Mouse (Mus musculus): ENCODE measurements around the gene Efna5. TPM values are rescaled to one million over a fixed set of nuclear protein-coding genes. Genes with fewer than 3 reads are reported as not detected.

Efna5 gene
- polyA plus RNA-seq, 1 experiment from 2014 or later: 22.4 TPM

DNA sequence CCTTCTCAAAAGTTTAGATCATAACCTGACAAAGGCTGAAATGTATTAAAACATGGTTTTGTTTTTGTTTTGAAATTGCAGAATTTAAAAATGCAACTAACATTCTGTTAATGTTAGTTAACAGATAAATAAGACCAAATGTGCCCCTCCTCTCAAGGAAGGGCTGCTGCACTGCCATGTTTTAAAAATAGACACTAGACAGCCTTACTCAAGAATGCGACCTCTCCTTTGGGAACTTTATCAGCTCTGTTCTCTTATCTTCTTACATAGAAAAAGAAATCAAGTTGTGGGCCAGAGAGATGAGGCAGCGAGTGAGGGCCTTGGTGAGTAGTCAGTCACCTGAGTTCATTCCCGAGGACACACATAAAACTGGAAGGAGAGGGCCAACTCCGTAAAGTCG is 158.2 kb downstream of the Efna5 start:
- no peak; the same call in 1 of the 2 replicates for ATAC-seq (replicated peaks; ENCODE audit: insufficient number of reproducible peaks, insufficient read depth, low FRiP score, low read depth)
- peak overlapping the region; percentile 35 for H3K4me2 ChIP-seq
- H3K36me3 ChIP-seq: no peaks in the 10 kb centered on the region
- peaks cover 23% of the 10 kb centered on the region for H3K4me1 ChIP-seq (replicated peaks)
- H3K9ac ChIP-seq: no peak overlapping the region
- H3K4me3 ChIP-seq: no peak overlapping the region
- WGBS: 18% methylated on average over 5 of the region's 5 CpGs
- H3K9me3 ChIP-seq (replicated peaks): no peaks in the 10 kb centered on the region
- no peaks in the 10 kb centered on the region for H3K27me3 ChIP-seq
- peak overlapping the region; percentile 54 for H3K27ac ChIP-seq

DNA sequence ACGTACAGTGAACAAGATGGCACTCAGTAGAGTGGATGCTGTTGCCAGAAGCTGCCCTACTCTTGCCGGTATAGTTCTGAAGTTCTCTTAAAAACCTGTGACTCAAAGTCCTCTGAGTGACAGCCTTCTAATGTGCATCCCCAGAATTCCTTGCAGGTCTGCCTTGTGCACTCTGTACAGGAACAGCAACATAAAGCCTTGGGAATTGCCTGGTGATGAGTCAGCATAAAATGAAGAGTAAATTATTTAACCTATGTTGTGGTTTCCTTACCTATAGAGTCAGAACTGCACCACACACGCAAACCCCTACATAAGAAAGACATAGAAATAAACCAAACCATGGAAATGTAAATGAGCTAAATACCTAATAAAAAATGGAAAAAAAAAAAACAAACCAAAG is 159.5 kb downstream of the Efna5 start:
- WGBS: 81% methylated on average over 3 of the region's 3 CpGs
- ATAC-seq (replicated peaks; ENCODE audit: insufficient number of reproducible peaks, insufficient read depth, low FRiP score, low read depth): no peak

DNA sequence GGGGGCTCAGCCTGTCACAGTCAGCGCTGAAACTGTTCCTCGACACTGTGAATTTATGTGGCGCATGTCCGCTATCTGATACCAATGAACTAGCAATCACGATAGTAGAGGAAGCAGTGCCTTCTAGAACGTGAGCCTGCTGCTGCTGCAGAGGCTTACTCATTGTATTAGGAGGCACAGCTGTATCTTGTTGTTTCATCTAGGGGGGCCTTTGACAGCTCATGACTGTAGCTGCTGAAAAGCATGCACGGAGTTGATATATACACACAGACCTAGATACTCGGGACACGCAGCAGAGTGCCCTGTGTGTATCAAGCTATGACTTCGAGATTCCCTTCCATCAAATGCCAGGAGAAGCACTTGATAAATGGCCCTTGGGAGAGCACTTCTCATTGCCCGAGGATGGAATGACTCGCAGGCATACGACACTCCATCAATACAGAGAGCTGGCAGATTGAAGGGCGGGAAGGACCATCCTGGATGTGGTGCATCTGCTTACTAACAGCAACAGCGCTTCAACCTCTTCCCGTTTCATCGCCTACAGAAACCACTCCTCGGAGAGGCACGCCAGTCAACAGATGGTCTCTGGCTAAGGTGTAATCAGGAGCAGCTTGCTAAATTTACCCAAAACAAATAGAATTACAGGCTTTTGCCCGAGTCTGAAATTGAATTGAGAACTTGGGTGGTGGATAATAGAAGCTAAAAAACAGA is 160.2 kb downstream of the Efna5 start:
- ATAC-seq (replicated peaks; ENCODE audit: insufficient number of reproducible peaks, insufficient read depth, low FRiP score, low read depth): no peak
- Histone ChIP-seq H3K9me3 (replicated peaks) (no peaks in the 10 kb centered on the region), H3K36me3 (no peaks in the 10 kb centered on the region), H3K4me3 (no peak overlapping the region), H3K4me1 (replicated peaks) (peaks cover 23% of the 10 kb centered on the region), H3K27me3 (no peaks in the 10 kb centered on the region), H3K9ac (no peak overlapping the region), H3K27ac (no peak overlapping the region), H3K4me2 (no peak overlapping the region)
- WGBS: 47% methylated on average over 20 of the region's 20 CpGs

More for the DNA sequence above, 159.5 kb downstream of the Efna5 start:
- H3K4me3 ChIP-seq: no peak overlapping the region
- H3K36me3 ChIP-seq: no peaks in the 10 kb centered on the region
- peaks cover 23% of the 10 kb centered on the region for H3K4me1 ChIP-seq (replicated peaks)
- H3K27ac ChIP-seq: no peak overlapping the region
- no peak overlapping the region for H3K9ac ChIP-seq
- no peaks in the 10 kb centered on the region for H3K27me3 ChIP-seq
- no peak overlapping the region for H3K4me2 ChIP-seq
- no peaks in the 10 kb centered on the region for H3K9me3 ChIP-seq (replicated peaks)

DNA sequence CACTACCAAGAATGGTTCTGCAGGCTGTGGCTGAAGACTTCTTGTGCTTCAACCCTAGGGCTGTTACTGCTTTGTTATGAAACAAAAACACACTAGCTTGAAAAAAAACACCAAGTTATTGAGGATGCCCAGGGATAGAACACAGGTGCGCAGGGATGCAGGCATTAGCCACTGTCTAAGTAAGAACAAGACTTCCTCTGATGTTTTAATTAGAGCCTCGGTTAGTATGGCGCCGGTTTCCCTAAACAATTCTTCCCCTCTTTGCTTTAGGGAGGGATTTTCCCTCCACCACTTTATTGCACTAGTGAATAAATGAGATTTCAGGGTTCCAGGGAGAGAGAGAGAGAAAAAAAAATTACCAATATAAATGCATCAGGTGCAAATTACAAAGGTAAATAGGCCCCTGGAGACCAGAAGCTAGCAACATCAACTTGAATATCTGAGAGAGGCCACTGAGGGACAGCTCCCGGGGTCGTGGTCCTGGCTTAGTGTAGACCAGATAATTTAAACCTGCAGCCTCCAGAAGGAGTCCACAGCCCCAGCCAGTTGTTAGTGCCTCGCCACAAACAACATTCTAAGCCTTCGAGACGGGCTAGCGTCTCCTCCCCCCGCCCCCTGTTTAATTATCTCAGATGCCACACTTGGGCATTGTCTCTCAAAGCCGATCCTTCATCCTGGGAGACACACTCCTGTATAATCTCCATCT is 163.5 kb downstream of the Efna5 start:
- WGBS: 58% methylated on average over 12 of the region's 12 CpGs

DNA sequence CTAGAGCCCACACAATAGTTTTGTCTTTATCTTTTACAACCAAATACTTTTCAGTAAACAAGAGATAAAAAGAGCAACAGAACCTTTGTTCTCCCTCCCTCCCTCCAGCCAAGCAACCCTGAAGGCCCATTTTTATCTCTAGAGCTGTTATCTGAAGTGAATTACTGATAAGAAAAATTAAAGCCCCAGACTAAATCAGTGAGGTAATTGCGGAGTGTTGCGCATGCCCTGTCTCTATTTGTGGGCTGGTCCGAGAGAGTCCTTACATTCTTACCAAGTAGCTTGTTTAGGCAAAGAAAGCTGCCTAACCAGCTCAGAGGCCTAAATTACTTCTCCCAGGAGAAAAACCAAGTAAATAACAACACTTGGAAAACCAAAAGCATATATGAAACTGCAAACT is 167.7 kb downstream of the Efna5 start:
- Histone ChIP-seq H3K4me2 (no peak overlapping the region), H3K27me3 (no peaks in the 10 kb centered on the region), H3K27ac (no peak overlapping the region), H3K4me1 (replicated peaks) (peaks cover 5% of the 10 kb centered on the region; the same call in 1 of the 2 replicates), H3K4me3 (no peak overlapping the region), H3K9ac (no peak overlapping the region), H3K36me3 (no peaks in the 10 kb centered on the region), H3K9me3 (replicated peaks) (no peaks in the 10 kb centered on the region)
- whole genome bisulfite sequencing: 46% methylated on average over 3 of the region's 3 CpGs
- ATAC-seq (replicated peaks; ENCODE audit: insufficient number of reproducible peaks, insufficient read depth, low FRiP score, low read depth): no peak

More for the DNA sequence above, 163.5 kb downstream of the Efna5 start:
- no peaks in the 10 kb centered on the region for H3K27me3 ChIP-seq
- H3K4me3 ChIP-seq: no peak overlapping the region
- H3K4me2 ChIP-seq: no peak overlapping the region
- no peak overlapping the region for H3K9ac ChIP-seq
- no peak overlapping the region for H3K27ac ChIP-seq
- H3K36me3 ChIP-seq: no peaks in the 10 kb centered on the region
- ATAC-seq (replicated peaks; ENCODE audit: insufficient number of reproducible peaks, insufficient read depth, low FRiP score, low read depth): no peak
- no peaks in the 10 kb centered on the region for H3K9me3 ChIP-seq (replicated peaks)
- peaks cover 20% of the 10 kb centered on the region for H3K4me1 ChIP-seq (replicated peaks)

DNA sequence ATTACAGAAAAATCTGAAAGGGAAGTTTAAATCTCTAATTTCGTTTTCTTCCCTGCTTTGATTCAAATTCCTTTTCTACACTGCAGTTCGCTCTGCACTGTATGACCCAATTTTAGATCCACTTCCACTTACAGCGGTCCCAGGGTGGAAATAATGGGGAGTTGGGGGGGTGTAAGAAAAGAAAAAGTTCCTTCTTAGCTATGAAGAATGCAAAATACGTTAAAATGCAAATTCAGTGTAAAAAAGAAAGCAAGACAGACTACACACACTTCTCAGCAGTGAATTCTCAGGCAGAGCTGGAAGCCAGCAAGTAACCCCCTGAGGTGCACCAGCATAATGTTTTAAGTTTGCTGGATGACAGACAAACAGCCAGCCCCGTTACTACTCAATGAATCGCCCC is 174.7 kb downstream of the Efna5 start:
- Histone ChIP-seq H3K36me3 (no peaks in the 10 kb centered on the region), H3K27me3 (no peaks in the 10 kb centered on the region), H3K27ac (no peak overlapping the region), H3K9ac (no peak overlapping the region), H3K9me3 (replicated peaks) (no peaks in the 10 kb centered on the region), H3K4me1 (replicated peaks) (0 out of 2 replicates have a peak, but pooled peaks cover under 1% of the 10 kb centered on the region), H3K4me3 (no peak overlapping the region), H3K4me2 (no peak overlapping the region)
- WGBS: 67% methylated on average over 6 of the region's 6 CpGs
- ATAC-seq (replicated peaks; ENCODE audit: insufficient number of reproducible peaks, insufficient read depth, low FRiP score, low read depth): no peak

DNA sequence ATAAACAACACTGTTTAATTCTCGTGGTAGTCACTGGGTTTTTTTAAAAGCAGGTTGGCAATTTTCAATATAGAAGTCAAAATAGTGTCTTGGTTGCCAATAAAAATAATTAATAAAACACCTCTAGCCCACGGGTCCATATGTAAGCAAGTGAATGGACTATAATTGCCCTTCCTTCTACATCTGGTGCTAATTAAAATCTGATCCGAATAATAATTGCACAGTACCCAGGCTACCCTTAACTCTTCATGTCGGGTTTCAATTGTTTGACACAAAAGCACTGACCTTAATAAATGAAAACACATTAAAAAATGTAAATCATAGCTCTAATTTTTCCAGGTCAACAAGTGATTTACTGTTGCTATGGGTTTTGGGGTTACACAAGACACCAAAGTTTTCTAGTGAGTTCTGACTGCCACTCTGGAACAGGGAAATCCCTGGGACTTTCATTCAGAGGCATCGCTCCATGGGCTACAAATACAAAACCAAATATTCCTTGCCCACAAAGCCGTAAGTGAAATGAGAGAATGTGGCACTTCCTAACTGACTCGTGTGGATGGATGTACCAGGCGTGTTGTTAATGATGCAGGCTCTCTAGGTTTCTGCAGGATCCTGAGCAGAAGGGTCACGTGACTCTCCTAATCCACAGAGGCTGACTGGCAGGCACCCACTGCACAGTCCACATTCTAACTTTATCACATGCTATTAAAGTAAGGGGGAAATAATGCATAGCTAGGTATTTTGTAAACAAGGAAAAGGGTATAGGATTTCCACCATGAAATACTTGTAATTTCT is 178.9 kb downstream of the Efna5 start:
- Histone ChIP-seq H3K36me3 (no peaks in the 10 kb centered on the region), H3K27me3 (no peaks in the 10 kb centered on the region), H3K9ac (no peak overlapping the region), H3K27ac (no peak overlapping the region), H3K9me3 (replicated peaks) (no peaks in the 10 kb centered on the region), H3K4me3 (no peak overlapping the region), H3K4me2 (no peak overlapping the region), H3K4me1 (replicated peaks) (peaks cover 6% of the 10 kb centered on the region; the same call in 1 of the 2 replicates)
- ATAC-seq (replicated peaks; ENCODE audit: insufficient number of reproducible peaks, insufficient read depth, low FRiP score, low read depth): no peak
- WGBS: 59% methylated on average over 9 of the region's 9 CpGs

DNA sequence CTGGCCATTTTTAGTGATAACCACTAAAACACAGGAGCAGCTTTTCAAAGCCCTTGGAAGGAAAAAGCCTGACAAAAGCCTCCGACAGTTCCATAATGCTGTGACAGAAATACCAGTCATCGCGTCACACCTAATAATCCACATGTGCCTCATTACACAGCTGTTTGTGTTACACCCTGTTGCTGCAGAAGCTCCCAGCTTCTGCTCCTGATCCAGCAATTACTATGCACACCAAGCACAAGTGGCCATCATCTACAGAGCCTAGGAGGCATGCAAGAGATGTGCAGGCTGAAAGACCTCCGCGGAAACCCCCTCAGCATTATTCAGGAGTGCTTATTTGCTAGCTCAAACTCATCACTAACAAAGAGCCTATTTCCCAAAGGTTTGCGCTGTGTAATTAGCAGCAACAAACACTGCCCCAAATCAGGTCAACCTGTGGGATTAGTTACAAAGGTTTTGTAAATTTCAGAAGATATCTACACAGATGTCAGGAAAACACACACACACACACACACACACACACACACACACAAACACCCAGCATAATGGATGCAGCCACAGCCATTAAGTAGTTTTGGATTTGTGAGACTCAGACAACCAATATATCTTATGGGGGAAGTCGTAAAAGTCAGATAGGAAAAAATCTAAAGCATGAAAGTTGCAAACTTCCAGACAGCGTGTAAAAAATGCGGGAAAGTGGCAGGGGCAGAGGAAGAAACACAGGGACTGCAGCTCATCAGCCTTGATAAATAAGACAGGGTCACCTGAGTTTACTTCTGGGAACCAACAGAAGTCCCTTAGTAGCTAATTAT is 180.1 kb downstream of the Efna5 start:
- no peak overlapping the region for H3K27ac ChIP-seq
- no peaks in the 10 kb centered on the region for H3K36me3 ChIP-seq
- H3K27me3 ChIP-seq: no peaks in the 10 kb centered on the region
- no peak overlapping the region for H3K4me2 ChIP-seq
- H3K4me1 ChIP-seq (replicated peaks): peaks cover 6% of the 10 kb centered on the region; the same call in 1 of the 2 replicates
- 54% methylated on average over 9 of the region's 9 CpGs for WGBS
- ATAC-seq (replicated peaks; ENCODE audit: insufficient number of reproducible peaks, insufficient read depth, low FRiP score, low read depth): no peak
- H3K4me3 ChIP-seq: no peak overlapping the region
- no peaks in the 10 kb centered on the region for H3K9me3 ChIP-seq (replicated peaks)
- no peak overlapping the region for H3K9ac ChIP-seq

DNA sequence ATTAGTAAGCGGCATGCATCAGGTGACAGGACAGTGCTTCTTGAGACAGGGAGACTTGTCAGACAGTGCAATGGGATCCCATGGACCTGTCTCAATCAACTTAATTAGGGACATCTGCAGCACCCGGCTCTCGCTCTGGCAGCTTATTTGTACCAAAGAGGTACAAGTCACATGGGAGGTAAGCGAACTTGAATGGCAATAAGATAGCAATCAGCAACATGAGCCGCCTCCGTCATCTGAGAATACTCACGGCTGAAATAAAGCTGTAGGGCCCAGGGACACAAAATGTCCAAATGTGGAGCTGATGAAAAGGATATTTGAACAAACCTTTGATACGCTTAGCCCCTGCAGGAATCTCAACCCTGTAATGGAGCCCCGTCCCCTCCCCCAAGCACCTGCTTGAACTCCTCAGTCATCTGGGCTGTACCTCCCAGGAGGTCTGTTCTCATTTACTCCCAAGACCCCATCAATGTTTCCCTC is 186.1 kb downstream of the Efna5 start:
- 78% methylated on average over 9 of the region's 9 CpGs for WGBS
- Histone ChIP-seq H3K4me3 (no peak overlapping the region), H3K9me3 (replicated peaks) (no peaks in the 10 kb centered on the region), H3K4me2 (no peak overlapping the region), H3K9ac (no peak overlapping the region), H3K4me1 (replicated peaks) (peaks cover 19% of the 10 kb centered on the region), H3K27ac (no peak overlapping the region), H3K36me3 (no peaks in the 10 kb centered on the region), H3K27me3 (no peaks in the 10 kb centered on the region)
- ATAC-seq (replicated peaks; ENCODE audit: insufficient number of reproducible peaks, insufficient read depth, low FRiP score, low read depth): no peak

DNA sequence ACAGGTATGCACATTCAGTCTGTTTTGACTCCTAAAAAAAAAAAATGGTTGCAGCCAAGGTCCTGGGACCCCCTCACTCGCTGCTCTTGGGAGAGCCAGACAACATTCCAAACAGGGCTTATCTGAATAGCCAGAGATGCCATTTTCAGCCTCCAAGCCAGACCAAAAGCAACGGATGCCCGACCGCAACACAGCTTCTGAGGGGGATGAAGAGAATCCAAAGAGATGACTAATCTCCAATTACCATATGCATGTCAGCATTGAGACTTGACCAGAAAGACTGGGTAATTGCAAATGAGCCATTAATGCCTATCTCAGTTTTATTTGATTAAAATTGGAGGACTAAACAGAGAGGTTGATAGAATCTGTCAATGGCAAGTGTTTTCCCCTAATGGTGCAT is 188.9 kb downstream of the Efna5 start:
- 25% methylated on average over 4 of the region's 4 CpGs for WGBS
- ATAC-seq (replicated peaks; ENCODE audit: insufficient number of reproducible peaks, insufficient read depth, low FRiP score, low read depth): no peak
- no peaks in the 10 kb centered on the region for H3K36me3 ChIP-seq
- no peak overlapping the region for H3K4me2 ChIP-seq
- H3K27me3 ChIP-seq: no peaks in the 10 kb centered on the region
- no peak overlapping the region for H3K9ac ChIP-seq
- no peak overlapping the region for H3K4me3 ChIP-seq
- no peak overlapping the region for H3K27ac ChIP-seq
- no peaks in the 10 kb centered on the region for H3K9me3 ChIP-seq (replicated peaks)
- peaks cover 27% of the 10 kb centered on the region for H3K4me1 ChIP-seq (replicated peaks)
